Mouse (Mus musculus): ENCODE results near the gene Ugt3a2. TPM values are rescaled to one million over a fixed set of nuclear protein-coding genes. Genes with fewer than 3 reads are reported as not detected.

The Ugt3a2 gene
- polyA plus RNA-seq (2012; rRNA removed; ENCODE audit: low replicate concordance) = 0.04 TPM in 1 of 2 replicates, not detected in the other

DNA sequence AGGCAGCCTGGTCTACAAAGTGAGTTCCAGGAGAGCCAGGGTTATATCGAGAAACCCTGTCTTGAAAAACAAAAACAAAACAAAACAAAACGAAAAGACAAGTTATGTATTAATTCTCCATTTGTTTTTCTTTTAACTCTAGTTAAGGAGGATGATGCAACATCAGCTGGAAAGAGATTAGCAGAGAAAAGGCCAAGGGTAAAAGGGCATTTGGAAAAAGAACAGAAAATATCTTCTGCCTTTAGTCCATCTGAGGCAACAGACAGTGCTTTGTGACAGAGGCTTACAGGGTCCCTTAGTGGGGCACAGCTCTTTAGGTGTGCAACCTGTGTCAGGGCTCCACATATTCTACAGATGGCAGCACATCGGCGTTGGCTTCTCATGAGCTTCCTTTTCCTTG, at the start of gene Ugt3a2:
Gene Ugt3a2, plus strand, starts transcription at position 210 of the 400 bp plus-strand sequence.

Other genes with a start within 250 kb of the Ugt3a2 start
- 1.9 and 3.9 TPM in 2 replicates for gene Lmbrd2, start 195.0 kb upstream of the Ugt3a2 start, polyA plus RNA-seq (2012; rRNA removed; ENCODE audit: low replicate concordance)
- gene Skp2, start 180.1 kb upstream of the Ugt3a2 start, polyA plus RNA-seq (2012; rRNA removed; ENCODE audit: low replicate concordance) = 0.96 and 1.5 TPM in 2 replicates
- not detected in 2 replicates for gene Ugt3a1, start 58.7 kb upstream of the Ugt3a2 start, polyA plus RNA-seq (2012; rRNA removed; ENCODE audit: low replicate concordance)
- gene Capsl, start 100.5 kb downstream of the Ugt3a2 start, polyA plus RNA-seq (2012; rRNA removed; ENCODE audit: low replicate concordance) = 0.30 TPM in 1 of 2 replicates, not detected in the other
- gene Il7r, start 194.6 kb downstream of the Ugt3a2 start, polyA plus RNA-seq (2012; rRNA removed; ENCODE audit: low replicate concordance) = 0.19 and 0.37 TPM in 2 replicates

Measured in duodenum, adult 2 months (tissue).